Mouse (Mus musculus): ENCODE measurements at regions not wholly inside any gene's neighbourhood (a gene's known extent, or its start where the extent isn't known, plus 50 kb on each side); places are given as distances from the start of the nearest gene placed in this dataset.
A peak's percentile ranks its signal among the peaks of the same experiment; 100 is the strongest.

DNA sequence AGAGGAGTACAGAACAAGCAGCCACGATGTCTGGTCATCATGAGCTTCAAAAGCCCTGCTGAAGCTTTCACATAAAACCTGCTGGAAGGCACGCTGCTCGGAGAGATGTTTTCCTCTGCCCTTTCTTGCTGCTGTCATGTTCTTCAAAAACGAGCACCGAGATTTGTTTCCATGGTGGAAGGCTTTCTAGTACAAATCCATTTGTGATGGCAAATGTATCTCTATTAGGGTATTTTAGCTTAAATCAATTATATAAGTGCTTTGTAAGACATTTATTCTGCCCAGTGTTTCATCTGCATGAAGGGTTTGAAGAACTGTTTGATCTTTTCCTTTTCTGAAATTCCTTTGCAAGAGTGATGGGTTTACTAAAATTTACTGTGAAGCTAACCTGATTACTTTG lies 253.1 kb downstream of the Fam173b start:
- DNase-seq: no peak

DNA sequence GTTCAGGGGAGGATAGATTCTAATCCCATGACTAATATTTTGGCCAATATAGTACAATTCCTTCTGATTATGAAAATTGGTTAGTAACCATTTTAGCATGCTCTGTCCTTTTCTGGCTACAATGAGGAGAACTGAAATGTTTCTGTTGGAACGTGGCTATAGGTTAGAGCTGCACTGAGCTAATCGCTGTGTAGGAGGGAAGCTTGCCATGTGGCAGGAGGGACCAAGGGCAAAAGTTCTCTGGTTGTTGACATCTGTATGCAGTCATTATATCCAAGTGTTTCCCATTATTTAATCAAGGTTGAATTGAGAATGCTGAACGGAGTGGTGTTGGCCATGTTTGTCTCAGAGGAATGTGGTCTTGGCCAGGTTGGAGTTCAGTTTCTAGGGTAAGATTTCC lies 253.5 kb downstream of the Fam173b start:
- DNase-seq: no peak

DNA sequence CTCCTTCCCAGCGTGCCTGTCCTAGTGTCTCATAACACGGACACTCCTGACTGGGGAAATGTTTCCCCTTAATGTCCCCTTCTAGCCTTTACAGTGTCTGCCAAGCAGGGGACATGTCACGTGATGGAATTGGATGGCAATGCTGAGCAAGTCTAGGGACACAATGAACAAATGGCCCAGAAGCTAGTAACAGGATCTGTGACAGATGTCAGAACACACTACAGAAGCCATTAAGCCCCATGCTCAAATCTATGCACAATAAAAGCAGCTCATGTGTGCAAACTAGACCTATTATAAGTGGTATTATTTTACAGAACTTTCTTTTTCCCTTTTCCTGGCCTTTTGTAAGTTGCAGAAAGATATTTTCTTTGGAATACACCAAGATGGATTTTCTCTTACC lies 267.4 kb downstream of the Fam173b start:
- no peak for DNase-seq

DNA sequence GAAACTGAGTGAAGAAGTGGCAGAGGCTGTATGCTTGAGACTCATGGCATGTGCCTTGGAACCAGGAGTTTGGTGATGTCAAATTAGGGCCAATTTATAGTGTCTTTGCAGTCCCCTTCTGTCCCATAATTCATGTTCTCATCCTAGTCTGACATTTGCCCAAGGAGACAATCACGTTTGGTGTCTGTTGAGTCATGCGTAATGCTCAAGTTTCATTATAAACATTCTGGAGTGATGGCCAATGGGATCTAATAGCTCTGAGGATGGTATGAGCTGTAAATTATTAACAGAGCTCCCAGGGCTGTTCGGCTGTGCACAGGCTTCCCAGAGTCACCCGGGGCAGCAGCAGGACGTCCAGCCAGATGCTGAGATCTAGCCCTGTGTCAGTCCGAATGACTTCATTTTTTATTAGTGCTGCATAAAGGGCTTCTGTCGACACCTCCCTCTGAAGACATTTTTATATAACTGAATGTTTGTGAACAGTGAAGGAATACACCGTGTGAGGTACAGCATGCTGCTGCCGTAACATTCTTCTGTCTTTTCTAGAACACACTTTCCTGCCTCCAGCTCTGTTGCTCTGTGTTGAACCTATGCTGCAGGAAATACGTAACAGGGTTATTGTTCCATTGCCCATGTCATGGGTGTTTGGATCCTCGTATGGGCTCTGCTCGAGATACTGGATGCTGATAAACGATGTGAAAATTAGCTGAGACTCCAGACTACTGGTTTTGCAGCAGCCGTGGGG lies 268.2 kb downstream of the Fam173b start:
- no peak for DNase-seq

DNA sequence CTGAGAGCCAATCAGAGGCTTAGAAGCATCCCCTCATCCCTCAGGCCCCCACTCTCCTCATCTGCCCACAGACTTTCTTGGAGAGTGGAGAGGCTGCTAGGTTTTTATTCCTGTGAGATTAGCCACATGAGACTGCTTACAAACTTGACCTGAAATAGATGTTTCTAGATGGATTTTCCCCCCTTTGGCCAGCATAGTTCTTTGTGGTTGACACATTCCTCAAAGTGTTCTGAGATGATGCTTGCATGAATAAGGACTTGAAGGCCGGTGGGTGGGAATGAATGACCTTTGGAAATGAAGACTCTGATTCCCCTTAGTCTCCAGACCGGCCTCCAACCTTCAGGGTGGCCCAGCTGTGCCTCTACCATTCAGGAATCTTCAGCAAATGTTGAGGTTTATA lies 273.8 kb downstream of the Fam173b start:
- DNase-seq: no peak

DNA sequence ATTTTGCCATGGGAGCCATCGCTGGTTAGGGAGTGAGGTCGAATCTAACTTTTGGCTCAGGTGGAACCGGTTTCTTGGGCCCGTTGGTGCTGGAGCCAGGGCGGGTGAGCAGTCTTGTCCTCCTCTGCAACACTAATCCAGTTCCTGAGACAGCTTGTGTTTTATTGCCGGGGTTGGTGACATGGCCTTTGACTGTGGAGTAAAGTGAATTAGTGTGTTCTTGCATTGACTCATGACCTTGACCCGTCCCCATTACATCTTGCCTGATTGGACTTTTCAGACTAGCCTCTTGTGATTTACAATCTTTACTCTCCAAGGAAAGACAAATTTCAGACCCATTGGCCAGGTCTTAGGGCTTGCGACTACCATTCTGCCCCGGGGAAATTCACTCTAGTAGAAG lies 278.8 kb downstream of the Fam173b start:
- DNase-seq: peak; percentile 51

DNA sequence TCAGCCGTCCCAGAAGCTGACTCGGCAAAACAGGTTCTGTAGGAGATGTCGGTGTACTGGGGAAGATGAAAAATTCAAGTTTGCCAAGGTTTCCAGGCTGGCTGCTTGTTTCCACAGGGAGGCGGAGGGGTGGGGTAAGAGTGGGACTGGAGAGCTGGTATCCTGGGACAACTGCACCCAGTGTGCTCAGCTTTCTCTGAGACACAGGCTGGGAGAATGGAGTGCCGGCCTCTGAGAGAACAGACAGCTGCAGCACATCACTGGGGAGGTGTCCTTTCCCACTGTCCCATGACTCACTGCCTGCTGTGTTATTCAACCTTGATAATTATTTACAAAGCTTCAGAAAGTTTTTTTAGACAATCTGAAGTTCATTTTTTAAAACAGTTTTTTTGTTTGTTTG lies 280.7 kb downstream of the Fam173b start:
- DNase-seq: peak; percentile 48

DNA sequence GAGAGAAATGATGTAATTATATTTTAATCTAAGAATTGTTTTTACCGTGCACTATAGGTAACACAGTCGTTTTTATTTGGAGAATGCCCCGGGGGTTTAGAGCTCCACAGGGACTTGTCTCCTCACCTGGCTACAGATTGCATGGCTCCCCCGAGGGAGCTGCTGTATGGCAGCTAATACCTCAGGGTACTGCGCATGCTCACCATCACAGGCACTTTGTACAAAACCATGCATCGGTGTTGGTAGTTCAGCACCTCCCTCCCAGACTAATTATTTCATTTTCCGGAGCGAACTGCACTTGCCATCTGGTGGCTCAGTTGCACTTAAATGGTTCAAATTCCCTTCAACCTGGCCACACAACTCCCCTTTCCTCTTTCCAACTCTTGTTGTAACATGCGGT lies 281.9 kb downstream of the Fam173b start:
- no peak for DNase-seq

DNA sequence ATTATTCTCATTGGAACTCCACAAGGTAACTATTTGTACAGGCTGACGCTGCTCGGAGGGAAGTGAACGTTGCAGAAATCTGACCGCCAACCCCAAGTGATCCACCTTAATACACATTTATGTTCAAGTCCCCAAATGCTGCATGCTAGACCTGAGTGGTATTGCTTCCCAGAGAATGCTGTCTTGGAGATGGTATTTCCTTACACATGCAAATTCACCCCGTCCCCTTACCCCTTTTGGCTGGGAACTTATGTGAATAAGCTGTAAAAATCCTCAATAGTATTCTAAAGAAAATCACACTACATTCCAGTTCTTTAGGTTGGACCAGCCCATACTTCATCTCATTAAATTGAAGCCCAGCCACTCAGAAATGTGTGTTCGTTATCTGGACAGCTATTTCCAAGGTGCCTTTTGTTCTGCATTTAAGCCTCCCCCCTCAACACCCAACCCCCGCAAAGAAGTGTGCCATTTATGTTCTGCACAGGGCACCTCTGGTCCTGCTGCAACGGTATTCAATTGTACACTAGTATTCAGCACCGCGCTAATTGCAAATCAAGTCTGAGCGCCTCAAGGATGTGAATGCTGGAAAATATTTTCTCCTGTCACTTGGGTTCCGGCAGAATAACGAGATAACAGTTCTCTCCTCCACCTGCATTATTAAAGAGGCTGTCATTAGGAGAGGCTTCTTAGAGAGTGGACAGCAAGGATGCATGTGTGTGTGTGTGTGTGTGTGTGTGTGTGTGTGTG lies 278.0 kb upstream of the Tas2r119 start:
- DNase-seq: no peak

DNA sequence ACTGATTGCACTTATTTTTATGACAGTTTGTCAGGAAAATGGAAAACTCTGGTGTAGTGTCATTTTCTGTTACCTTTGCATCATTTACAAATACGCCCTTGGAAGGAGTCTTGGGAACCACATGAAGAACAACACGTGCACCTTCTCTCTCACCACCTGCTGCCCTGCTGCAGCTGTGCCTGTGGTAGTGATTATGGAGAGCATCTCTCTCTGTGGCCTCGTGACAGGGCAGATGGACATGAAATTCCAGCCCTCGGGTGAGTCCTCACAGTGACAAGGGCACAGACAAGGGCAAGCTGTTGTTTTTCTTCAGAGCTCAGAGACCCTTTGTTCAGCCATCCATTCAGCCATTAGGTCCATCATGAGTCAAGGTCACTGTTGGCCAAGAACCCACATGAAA lies 276.8 kb upstream of the Tas2r119 start:
- no peak for DNase-seq

DNA sequence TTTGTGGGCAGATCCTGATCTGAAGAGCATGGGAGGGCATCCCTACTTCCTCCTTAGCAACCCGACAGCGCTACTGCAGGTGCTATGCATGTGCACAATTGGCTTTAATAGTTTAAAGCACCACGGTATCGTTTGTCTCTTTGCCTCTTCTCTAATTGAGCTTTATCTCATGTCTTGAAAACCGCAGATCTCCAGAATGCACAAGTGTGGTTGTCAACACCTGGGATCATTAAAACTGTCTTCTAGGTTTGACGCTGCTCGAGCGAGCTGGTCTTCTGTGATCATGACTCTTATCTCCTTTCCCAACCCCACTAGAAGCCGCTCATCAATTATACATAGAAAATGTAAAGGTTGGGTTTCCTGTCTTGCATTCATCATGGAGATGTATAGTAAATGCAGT lies 268.7 kb upstream of the Tas2r119 start:
- DNase-seq: no peak

DNA sequence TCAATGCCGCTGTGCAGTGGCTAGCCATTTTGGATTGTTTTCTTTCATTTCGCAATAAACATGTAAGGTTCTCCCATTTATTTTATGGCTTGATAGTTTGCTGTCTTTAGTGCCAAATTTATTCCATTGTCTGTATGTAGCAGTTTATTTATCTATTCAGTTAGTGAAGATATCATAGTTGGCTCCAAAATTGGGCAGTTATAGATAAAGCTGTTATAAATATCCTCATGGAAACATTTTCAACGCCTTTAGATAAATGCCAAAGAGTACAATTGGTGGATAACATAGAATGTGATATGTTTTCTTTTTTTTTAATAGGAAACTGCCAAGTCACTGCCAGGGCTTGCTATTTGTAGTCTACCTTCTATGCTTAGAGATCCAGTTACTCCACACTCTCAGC lies 265.1 kb upstream of the Tas2r119 start:
- no peak for DNase-seq

DNA sequence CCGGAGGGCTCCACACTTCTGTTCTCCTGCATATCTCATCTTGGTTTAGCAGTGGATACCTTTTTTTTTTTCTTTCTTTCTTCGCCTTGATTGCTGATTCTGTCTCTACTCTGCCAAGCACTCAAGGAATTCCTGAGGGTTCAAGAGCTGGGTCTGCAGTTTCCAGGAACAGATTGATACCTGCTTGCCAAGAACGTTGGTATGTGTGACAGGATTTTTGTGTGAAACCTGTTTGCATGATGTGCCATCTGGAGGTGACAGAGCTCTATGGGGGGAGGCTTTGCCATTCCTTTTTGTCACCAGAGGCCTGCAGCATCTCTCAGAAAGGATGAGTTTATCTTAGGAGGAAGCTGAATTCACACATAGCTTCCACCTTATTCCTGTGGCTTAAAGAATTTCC lies 255.6 kb upstream of the Tas2r119 start:
- DNase-seq: no peak

DNA sequence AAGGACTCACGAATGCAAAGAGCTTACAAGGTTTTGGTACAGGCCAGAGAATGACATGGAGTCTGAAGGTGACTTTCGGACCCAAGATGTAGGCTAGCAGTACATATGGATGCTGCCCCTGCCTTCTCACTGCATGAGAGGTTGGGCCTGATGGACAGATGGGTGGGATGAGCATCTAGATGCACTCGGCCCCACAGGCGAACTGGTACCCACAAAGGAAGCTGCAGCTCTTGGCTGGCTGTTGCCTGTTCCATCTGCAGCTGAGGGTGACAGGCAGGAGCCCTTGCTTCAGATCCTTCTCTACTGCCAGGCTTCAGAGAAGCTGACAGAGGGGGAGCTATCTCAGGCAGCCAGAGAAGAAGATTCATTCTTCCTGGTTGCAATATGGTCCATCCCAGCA lies 216.8 kb upstream of the Tas2r119 start:
- DNase-seq: no peak

DNA sequence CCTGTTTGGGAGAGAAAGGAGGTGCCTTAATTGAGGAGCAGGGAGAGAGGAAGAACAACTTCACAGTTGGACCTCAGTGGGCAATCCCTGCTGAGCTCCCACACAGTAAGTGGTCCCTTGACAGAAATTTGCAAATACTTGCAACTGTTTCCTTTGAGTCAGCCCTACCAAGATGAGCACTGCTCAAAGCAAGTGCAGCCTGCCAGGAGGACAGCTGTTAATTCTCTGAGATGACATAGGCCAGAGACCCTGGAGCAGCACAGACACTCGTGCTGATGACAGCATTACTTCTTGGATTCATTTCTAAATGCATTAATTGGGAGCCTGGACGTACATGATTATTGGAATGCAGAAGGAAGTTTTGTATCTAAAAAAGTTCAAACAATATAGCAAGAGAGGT lies 215.1 kb upstream of the Tas2r119 start:
- no peak for DNase-seq

DNA sequence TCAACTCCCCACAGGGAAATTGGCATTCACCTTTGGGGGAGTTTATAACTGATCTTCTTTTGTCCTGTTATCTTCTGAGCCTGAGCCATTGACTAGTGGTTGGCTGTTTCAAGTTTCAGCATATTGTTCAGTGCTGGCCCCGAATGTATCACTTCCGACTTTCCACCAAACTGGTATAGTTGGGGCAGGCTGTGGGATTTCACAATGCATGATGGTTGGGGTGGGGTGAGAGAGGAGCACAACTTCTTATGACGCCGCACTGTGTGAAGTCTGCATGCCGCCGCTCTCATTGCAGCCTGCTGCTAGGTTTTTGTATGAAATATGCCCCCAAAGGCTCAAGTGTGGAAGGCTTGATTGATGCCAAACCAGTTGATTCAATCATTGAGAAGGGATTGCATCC lies 212.2 kb upstream of the Tas2r119 start:
- no peak for DNase-seq

DNA sequence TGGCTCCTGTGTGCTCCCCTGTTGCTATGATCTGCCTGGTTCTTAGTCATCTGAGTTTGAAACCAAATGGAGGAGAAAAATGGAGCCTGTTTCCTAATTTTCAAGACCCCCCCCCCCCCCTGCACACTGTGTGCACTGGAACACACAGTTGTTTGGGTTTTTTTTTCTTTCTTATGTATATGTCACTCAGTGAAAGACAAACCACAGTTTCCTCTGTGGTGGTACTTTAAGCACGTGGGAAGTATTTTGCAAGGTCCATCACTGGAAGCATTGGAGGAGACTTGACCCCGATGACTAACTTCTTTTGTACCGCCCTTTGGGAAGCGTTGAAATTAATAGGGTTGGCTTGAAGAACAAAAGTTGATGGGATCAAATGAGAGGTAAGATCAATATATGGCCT lies 211.5 kb upstream of the Tas2r119 start:
- no peak for DNase-seq

DNA sequence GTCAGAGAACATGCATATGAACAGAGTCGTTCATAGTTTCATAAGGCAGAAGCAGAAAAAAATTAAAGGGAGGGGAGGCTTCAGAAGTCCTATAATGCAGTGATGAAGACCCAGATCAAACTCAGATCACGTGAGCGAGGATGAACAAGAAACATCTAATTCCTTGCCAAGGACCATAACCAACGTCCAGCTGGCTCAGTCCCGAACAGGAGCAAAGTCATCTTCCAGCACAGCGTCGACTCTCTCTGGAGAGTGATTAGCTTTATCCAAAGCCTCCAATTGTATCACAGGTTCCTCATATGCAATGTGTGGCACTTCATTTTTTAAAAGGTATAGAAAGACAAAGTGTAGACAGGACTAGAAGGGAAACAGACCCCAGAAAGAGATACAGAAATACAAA lies 204.2 kb upstream of the Tas2r119 start:
- no peak for DNase-seq

DNA sequence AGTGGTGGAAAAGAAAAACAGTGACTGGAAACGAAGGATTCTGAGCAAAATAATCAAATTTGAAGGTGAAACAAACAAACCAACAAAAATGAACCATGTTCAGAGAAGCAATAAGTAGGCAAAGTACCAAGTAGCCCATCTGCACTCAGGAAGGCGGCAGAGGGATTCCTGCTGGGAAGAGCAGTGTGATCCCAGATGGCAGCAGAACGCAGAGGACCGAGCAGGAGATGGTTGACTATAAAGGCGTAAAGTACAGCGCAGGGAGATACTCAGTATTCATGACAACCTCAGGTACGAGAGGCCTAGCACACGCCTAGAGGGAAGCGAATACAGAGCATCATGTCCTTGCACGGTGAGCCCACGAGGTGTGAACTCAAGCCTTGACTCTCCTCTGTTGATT lies 203.2 kb upstream of the Tas2r119 start:
- no peak for DNase-seq

DNA sequence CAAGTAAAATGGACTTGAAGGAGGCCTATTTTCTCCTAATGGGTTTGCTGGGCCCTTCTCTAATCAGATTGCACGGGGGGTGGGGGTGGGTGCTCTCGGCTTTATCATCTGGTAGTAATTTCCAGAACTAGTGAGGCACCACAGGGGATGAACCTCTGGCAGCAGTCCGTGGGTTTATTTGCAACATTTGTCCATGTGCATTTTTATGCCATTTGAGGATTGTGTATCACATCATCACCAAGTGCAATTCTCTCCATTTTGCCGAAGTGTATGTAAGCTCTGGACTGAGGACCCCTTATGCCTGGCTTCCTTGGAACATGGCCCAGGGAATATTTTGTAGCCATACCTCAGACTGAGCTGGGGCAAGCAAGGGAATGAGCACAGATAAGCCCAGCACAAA lies 200.6 kb upstream of the Tas2r119 start:
- no peak for DNase-seq

DNA sequence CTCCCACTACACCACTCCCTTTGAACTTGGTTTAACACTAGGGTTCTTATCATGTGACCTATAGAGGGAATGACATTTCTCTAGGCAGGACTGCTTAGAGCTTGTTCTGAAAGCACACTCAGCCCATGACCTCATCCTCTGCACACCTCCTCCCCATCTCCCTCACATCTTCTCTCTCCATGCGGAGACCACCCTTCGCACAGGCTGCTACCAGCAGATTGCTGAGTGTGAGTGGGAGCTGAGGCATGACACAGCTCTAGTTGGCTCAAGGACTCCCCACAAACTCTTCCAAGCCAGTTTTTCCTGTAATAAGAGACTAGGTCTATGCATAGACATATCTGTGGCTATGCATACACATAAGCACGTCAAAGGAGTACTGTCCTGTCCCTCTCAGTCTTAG lies 199.5 kb upstream of the Tas2r119 start:
- DNase-seq: no peak

DNA sequence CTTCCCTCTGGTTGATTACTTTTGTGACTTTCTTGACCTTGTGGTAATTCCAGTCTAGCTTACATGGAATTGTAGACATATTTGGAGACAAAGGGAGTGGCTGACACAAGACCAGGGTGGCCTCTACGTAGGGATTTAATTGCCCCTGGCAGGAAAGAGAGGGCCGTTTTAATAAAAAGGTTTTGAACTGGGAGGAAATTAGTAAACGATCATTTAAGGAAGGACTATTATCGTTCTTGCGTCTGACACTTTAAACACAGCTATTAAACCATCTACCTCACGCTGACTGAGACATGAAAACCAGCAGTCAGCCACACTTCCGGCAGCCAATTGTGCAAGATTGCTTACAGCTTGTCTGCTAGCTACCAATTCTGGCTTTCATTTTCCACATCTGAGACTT lies 197.1 kb upstream of the Tas2r119 start:
- DNase-seq: no peak

DNA sequence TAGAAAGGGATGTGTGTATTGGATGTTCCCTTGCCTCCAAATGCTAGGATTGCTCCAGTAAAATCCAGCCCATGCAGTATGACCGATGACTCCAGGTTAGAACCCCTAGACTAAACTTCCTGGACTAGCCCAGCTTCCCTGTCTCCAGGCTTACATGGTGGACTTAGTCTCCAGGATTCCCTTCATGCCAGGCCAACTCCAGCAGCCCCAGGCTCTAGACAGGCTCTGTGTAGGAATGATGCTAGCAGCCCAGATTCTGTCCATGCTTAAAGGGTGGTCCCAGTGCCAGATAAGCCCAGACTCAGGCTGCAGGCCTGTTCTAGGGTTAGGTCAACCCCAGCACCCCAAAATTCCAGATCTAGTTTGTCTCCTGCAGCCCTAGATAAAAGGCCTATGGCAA lies 196.3 kb upstream of the Tas2r119 start:
- no peak for DNase-seq

DNA sequence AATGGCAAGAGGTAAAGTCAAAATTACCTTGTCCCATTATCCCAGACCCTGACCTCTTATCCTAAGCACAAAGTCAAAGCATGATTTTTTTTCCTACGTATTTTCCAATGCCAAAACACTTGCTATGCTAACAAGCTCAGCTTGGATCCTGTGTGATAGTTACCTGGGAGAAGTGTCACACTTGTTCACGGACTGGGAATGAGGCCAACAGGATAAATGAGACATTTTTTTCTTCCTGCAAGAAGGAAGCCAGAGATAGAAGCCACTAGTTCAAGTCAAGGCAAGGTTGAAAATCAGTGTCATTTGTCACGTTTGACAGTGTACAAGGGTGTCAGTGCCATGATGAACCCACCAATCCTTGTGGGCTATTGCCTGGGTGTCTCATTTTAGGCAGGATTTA lies 189.8 kb upstream of the Tas2r119 start:
- no peak for DNase-seq

All from adrenal gland, postnatal 14 days (tissue).